Mouse (Mus musculus): ENCODE measurements around the gene Tshz2. TPM values are rescaled to one million over a fixed set of nuclear protein-coding genes. Genes with fewer than 3 reads are reported as not detected.

Gene Tshz2
- polyA plus RNA-seq, 1 experiment = 5.8 TPM

- Histone ChIP-seq H3K4me3 (ENCODE audit: extremely low read depth, insufficient read depth, insufficient read length) (no peak overlapping the region), H3K27me3 (ENCODE audit: control insufficient read depth, insufficient read depth, low read length) (no peaks in the 10 kb centered on the region), H3K36me3 (ENCODE audit: control insufficient read depth, insufficient read depth, low read length) (no peaks in the 10 kb centered on the region), H3K27ac (ENCODE audit: insufficient read depth, low read length) (no peak overlapping the region), H3K4me1 (ENCODE audit: control insufficient read depth, insufficient read depth, insufficient read length) (no peaks in the 10 kb centered on the region)
- no peak for DNase-seq (ENCODE audit: low read depth in 1 of 2, low spot score in 2 of 2)
- 91% methylated on average over 2 of the region's 2 CpGs for WGBS
- no peak for TF ChIP-seq CTCF (IDR thresholded peaks at IDR 0.05; ENCODE audit: extremely low read depth, insufficient read depth, insufficient read length, insufficient replicate concordance)
- TF ChIP-seq POLR2A (IDR thresholded peaks at IDR 0.05; ENCODE audit: low read depth, low read length) = no peak
Observed at GRCm38 (mm10) chr2:169952981-169953380, 320.2 kb downstream of the Tshz2 start.

- WGBS = 53% methylated on average over 17 of the region's 17 CpGs
- DNase-seq (ENCODE audit: low read depth in 1 of 2, low spot score in 2 of 2) = peak in 1 of 2 experiments; percentile 29
Observed at GRCm38 (mm10) chr2:169958736-169959573, 326.1 kb downstream of the Tshz2 start.

GRCm38 (mm10) chr2:169961463-169962230 lies 328.8 kb downstream of the Tshz2 start:
- Histone ChIP-seq H3K4me3 (ENCODE audit: extremely low read depth, insufficient read depth, insufficient read length) (no peak overlapping the region), H3K27ac (ENCODE audit: insufficient read depth, low read length) (no peak overlapping the region), H3K27me3 (ENCODE audit: control insufficient read depth, insufficient read depth, low read length) (no peaks in the 10 kb centered on the region), H3K4me1 (ENCODE audit: control insufficient read depth, insufficient read depth, insufficient read length) (no peaks in the 10 kb centered on the region), H3K36me3 (ENCODE audit: control insufficient read depth, insufficient read depth, low read length) (no peaks in the 10 kb centered on the region)
- WGBS = 32% methylated on average over 24 of the region's 24 CpGs
- no peak for TF ChIP-seq CTCF (IDR thresholded peaks at IDR 0.05; ENCODE audit: extremely low read depth, insufficient read depth, insufficient read length, insufficient replicate concordance)
- TF ChIP-seq POLR2A (IDR thresholded peaks at IDR 0.05; ENCODE audit: low read depth, low read length) = no peak
- no peak for DNase-seq (ENCODE audit: low read depth in 1 of 2, low spot score in 2 of 2)

More at GRCm38 (mm10) chr2:169958736-169959573, 326.1 kb downstream of the Tshz2 start:
- Histone ChIP-seq H3K4me3 (ENCODE audit: extremely low read depth, insufficient read depth, insufficient read length) (no peak overlapping the region), H3K27me3 (ENCODE audit: control insufficient read depth, insufficient read depth, low read length) (no peaks in the 10 kb centered on the region), H3K36me3 (ENCODE audit: control insufficient read depth, insufficient read depth, low read length) (no peaks in the 10 kb centered on the region), H3K27ac (ENCODE audit: insufficient read depth, low read length) (no peak overlapping the region), H3K4me1 (ENCODE audit: control insufficient read depth, insufficient read depth, insufficient read length) (no peaks in the 10 kb centered on the region)
- TF ChIP-seq POLR2A (IDR thresholded peaks at IDR 0.05; ENCODE audit: low read depth, low read length) = no peak
- no peak for TF ChIP-seq CTCF (IDR thresholded peaks at IDR 0.05; ENCODE audit: extremely low read depth, insufficient read depth, insufficient read length, insufficient replicate concordance)

- H3K36me3 ChIP-seq (ENCODE audit: control insufficient read depth, insufficient read depth, low read length) = no peaks in the 10 kb centered on the region
- no peak overlapping the region for H3K4me3 ChIP-seq (ENCODE audit: extremely low read depth, insufficient read depth, insufficient read length)
- no peaks in the 10 kb centered on the region for H3K27me3 ChIP-seq (ENCODE audit: control insufficient read depth, insufficient read depth, low read length)
- no peak overlapping the region for H3K27ac ChIP-seq (ENCODE audit: insufficient read depth, low read length)
- WGBS = 61% methylated on average over 8 of the region's 8 CpGs
- H3K4me1 ChIP-seq (ENCODE audit: control insufficient read depth, insufficient read depth, insufficient read length) = no peaks in the 10 kb centered on the region
- DNase-seq (ENCODE audit: low read depth in 1 of 2, low spot score in 2 of 2) = no peak
- no peak for TF ChIP-seq CTCF (IDR thresholded peaks at IDR 0.05; ENCODE audit: extremely low read depth, insufficient read depth, insufficient read length, insufficient replicate concordance)
Observed at GRCm38 (mm10) chr2:169962231-169962600, 329.4 kb downstream of the Tshz2 start.

GRCm38 (mm10) chr2:169962776-169963175 lies 330.0 kb downstream of the Tshz2 start:
- Histone ChIP-seq H3K27ac (ENCODE audit: insufficient read depth, low read length) (no peak overlapping the region), H3K4me1 (ENCODE audit: control insufficient read depth, insufficient read depth, insufficient read length) (no peaks in the 10 kb centered on the region), H3K36me3 (ENCODE audit: control insufficient read depth, insufficient read depth, low read length) (no peaks in the 10 kb centered on the region), H3K27me3 (ENCODE audit: control insufficient read depth, insufficient read depth, low read length) (no peaks in the 10 kb centered on the region), H3K4me3 (ENCODE audit: extremely low read depth, insufficient read depth, insufficient read length) (no peak overlapping the region)
- no peak for DNase-seq (ENCODE audit: low read depth in 1 of 2, low spot score in 2 of 2)
- no peak for TF ChIP-seq CTCF (IDR thresholded peaks at IDR 0.05; ENCODE audit: extremely low read depth, insufficient read depth, insufficient read length, insufficient replicate concordance)
- TF ChIP-seq POLR2A (IDR thresholded peaks at IDR 0.05; ENCODE audit: low read depth, low read length) = no peak
- 71% methylated on average over 8 of the region's 8 CpGs for WGBS

GRCm38 (mm10) chr2:169970481-169970880 lies 337.7 kb downstream of the Tshz2 start:
- H3K4me1 ChIP-seq (ENCODE audit: control insufficient read depth, insufficient read depth, insufficient read length) = no peaks in the 10 kb centered on the region
- TF ChIP-seq CTCF (IDR thresholded peaks at IDR 0.05; ENCODE audit: extremely low read depth, insufficient read depth, insufficient read length, insufficient replicate concordance) (no peak), POLR2A (IDR thresholded peaks at IDR 0.05; ENCODE audit: low read depth, low read length) (no peak)
- H3K27ac ChIP-seq (ENCODE audit: insufficient read depth, low read length) = no peak overlapping the region
- H3K4me3 ChIP-seq (ENCODE audit: extremely low read depth, insufficient read depth, insufficient read length) = no peak overlapping the region
- H3K36me3 ChIP-seq (ENCODE audit: control insufficient read depth, insufficient read depth, low read length) = no peaks in the 10 kb centered on the region
- no peak for DNase-seq (ENCODE audit: low read depth in 1 of 2, low spot score in 2 of 2)
- WGBS = 92% methylated on average over 6 of the region's 6 CpGs
- no peaks in the 10 kb centered on the region for H3K27me3 ChIP-seq (ENCODE audit: control insufficient read depth, insufficient read depth, low read length)

Data from spleen, adult 2 months (tissue).